Mouse (Mus musculus) myocyte (in vitro differentiated cells): ENCODE measurements at regions not wholly inside any gene's neighbourhood (a gene's known extent, or its start where the extent isn't known, plus 50 kb on each side); places are given as distances from the start of the nearest gene placed in this dataset.

Source experiments
- H3K27me3 ChIP-seq: one replicate; pipeline ENCODE4 v1.6.1; 2011; ENCODE audit not compliant: control insufficient read depth, insufficient read depth, insufficient read length
- H3K36me3 ChIP-seq: one replicate; pipeline ENCODE4 v1.6.1; 2011; ENCODE audit not compliant: control insufficient read depth, insufficient read depth
- H3K4me2 ChIP-seq: one replicate; pipeline ENCODE4 v1.6.1; 2011; ENCODE audit warnings: low read depth, control low read depth
- H3K4me3 ChIP-seq: one replicate; pipeline ENCODE4 v1.5.1; 2011; ENCODE audit warnings: mild to moderate bottlenecking, control low read depth, moderate library complexity
- H3K79me2 ChIP-seq: one replicate; pipeline ENCODE4 v1.6.1; 2011; ENCODE audit not compliant: control insufficient read depth, insufficient read depth
- H3ac ChIP-seq: one replicate; pipeline ENCODE4 v1.6.1; 2011; ENCODE audit not compliant: control insufficient read depth, insufficient read length
- POLR2AphosphoS2 ChIP-seq: IDR thresholded peaks from one replicate; pipeline ENCODE4 v1.6.1; 2011; ENCODE audit warnings: low read depth, control low read depth; ENCODE audit not compliant: insufficient read length

DNA sequence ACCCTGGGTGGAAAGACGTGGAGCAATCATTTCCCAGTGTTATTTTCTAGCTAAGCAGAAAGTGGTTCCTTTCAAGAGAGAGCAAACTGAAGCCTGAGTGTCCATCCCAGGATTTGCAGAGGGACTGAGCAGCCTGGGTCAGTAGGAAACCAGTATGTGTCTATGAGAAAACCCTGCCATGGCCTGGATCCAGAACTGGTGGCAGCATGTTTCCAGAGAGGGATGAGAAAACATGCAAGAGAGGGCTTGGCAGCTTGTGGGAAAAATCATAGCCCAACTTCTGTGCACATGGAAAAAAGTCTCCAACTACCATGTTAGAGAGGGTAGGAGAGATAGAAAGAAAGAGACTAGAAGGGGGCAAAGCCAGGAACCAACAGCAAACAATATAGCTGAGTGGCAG lies 282.8 kb upstream of the Gm10801 start:
- H3K36me3 ChIP-seq: no peaks in the 10 kb centered on the region
- no peak overlapping the region for H3K4me2 ChIP-seq
- H3K27me3 ChIP-seq: no peaks in the 10 kb centered on the region
- no peak for TF ChIP-seq POLR2AphosphoS2
- H3K4me3 ChIP-seq: no peak overlapping the region
- H3ac ChIP-seq: no peak overlapping the region
- no peaks in the 10 kb centered on the region for H3K79me2 ChIP-seq
